Mouse (Mus musculus): Measurements from ENCODE around the gene Lcn8. TPM values are rescaled to one million over a fixed set of nuclear protein-coding genes. Genes with fewer than 3 reads are reported as not detected.

Lcn8 gene
- polyA plus RNA-seq, 1 experiment from 2014 or later, result 0.33 TPM

DNA sequence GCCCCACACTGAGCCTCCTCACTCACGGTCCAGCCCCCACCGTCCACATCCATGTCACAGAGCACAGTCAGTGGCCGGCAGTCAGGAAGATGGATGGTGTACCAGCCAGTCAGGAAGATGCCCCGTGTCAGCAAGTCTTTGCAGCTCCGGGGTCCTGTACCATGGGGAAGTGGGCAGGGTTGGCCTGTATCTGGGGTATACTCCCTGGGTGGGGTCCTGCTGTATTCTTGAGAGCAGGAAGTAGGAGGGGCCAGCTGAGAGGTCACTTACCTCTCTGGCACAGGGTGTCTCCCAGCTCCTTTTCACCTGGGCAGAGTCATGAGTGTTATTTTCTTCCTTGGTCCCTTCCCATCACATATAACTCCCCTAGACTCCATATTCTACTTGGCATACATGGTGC lies 26.9 kb upstream of the Lcn8 start:
- Histone ChIP-seq H3K36me3 (ENCODE audit: control insufficient read depth, insufficient read depth, low read length) (no peaks in the 10 kb centered on the region), H3K27ac (ENCODE audit: low read length) (no peak overlapping the region), H3K9me3 (ENCODE audit: control insufficient read depth, low read length) (no peaks in the 10 kb centered on the region), H3K4me2 (ENCODE audit: low read depth, low read length) (no peak overlapping the region), H3K4me1 (replicated peaks; ENCODE audit: control insufficient read depth, insufficient read depth, low read length) (peaks cover 5% of the 10 kb centered on the region; the same call in 1 of the 2 replicates), H3K4me3 (ENCODE audit: low read length) (no peak overlapping the region), H3K27me3 (ENCODE audit: control insufficient read depth, insufficient read depth, low read depth, low read length) (no peaks in the 10 kb centered on the region), H3K9ac (ENCODE audit: low read length) (no peak overlapping the region)
- WGBS, result 12% methylated on average over 5 of the region's 5 CpGs
- ATAC-seq (ENCODE audit: low read depth), result no peak

GRCm38 (mm10) chr2:25627811-25628210 lies 25.1 kb upstream of the Lcn8 start, which contains the start of gene Fcna:
Fcna (minus strand) TSS chr2:25628030.
- H3K4me2 ChIP-seq (ENCODE audit: low read depth, low read length), result no peak within 1 kb of the TSS
- H3K4me1 ChIP-seq (replicated peaks; ENCODE audit: control insufficient read depth, insufficient read depth, low read length), result no peaks in the 10 kb centered on the region
- H3K36me3 ChIP-seq (ENCODE audit: control insufficient read depth, insufficient read depth, low read length), result no peaks in the 10 kb centered on the region
- no peaks in the 10 kb centered on the region for H3K27me3 ChIP-seq (ENCODE audit: control insufficient read depth, insufficient read depth, low read depth, low read length)
- H3K9ac ChIP-seq (ENCODE audit: low read length), result no peak within 1 kb of the TSS
- no peak within 1 kb of the TSS for H3K27ac ChIP-seq (ENCODE audit: low read length)
- no peak for ATAC-seq (ENCODE audit: low read depth)
- no peaks in the 10 kb centered on the region for H3K9me3 ChIP-seq (ENCODE audit: control insufficient read depth, low read length)
- no peak within 1 kb of the TSS for H3K4me3 ChIP-seq (ENCODE audit: low read length)
- WGBS, result 68% methylated on average over 6 of the region's 6 CpGs

DNA sequence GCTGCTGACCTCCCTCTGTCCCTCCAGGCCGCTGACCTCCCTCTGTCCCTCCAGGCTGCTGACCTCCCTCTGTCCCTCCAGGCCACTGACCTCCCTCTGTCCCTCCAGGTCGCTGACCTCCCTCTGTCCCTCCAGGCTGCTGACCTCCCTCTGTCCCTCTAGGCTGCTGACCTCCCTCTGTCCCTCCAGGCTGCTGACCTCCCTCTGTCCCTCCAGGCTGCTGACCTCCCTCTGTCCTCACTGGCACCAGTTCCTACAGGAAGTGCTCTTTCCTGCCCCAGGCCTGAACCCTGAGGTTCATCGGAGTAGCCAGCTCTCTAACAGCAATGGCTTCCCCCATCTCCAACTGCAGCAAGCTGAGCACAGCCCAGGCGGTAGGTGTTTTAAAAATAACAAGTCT lies 24.2 kb upstream of the Lcn8 start:
- H3K9me3 ChIP-seq (ENCODE audit: control insufficient read depth, low read length), result no peaks in the 10 kb centered on the region
- 49% methylated on average over 4 of the region's 4 CpGs for WGBS
- H3K27me3 ChIP-seq (ENCODE audit: control insufficient read depth, insufficient read depth, low read depth, low read length), result no peaks in the 10 kb centered on the region
- no peak overlapping the region for H3K4me3 ChIP-seq (ENCODE audit: low read length)
- H3K4me1 ChIP-seq (replicated peaks; ENCODE audit: control insufficient read depth, insufficient read depth, low read length), result no peaks in the 10 kb centered on the region
- no peak overlapping the region for H3K27ac ChIP-seq (ENCODE audit: low read length)
- no peak overlapping the region for H3K9ac ChIP-seq (ENCODE audit: low read length)
- no peak overlapping the region for H3K4me2 ChIP-seq (ENCODE audit: low read depth, low read length)
- no peaks in the 10 kb centered on the region for H3K36me3 ChIP-seq (ENCODE audit: control insufficient read depth, insufficient read depth, low read length)
- no peak for ATAC-seq (ENCODE audit: low read depth)

- ATAC-seq (ENCODE audit: low read depth), result no peak
- 76% methylated on average over 3 of the region's 3 CpGs for WGBS
Observed at GRCm38 (mm10) chr2:25633616-25634015, 19.3 kb upstream of the Lcn8 start.

DNA sequence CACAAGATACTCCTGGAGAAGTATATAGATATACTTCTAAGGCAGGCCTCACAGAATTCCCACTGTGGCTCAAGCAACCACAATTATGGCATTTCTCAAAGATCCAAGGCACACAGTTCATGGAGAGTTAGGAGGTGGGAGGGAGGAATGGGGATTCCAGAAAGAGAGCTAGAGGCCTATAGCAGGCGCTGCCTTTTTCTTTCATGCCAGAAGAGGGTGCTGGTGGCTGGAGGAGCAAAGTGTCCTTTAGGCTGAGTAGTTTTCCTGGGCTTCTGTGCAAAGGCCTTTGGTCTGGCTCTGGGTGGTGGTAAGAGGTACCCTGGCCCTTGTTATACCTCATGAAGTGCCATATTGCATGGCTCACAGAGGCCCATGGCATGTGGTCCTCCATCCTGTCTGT lies 18.9 kb upstream of the Lcn8 start:
- Histone ChIP-seq H3K27me3 (ENCODE audit: control insufficient read depth, insufficient read depth, low read depth, low read length) (no peaks in the 10 kb centered on the region), H3K9me3 (ENCODE audit: control insufficient read depth, low read length) (no peaks in the 10 kb centered on the region), H3K36me3 (ENCODE audit: control insufficient read depth, insufficient read depth, low read length) (no peaks in the 10 kb centered on the region), H3K27ac (ENCODE audit: low read length) (no peak overlapping the region), H3K4me2 (ENCODE audit: low read depth, low read length) (no peak overlapping the region), H3K4me3 (ENCODE audit: low read length) (no peak overlapping the region), H3K4me1 (replicated peaks; ENCODE audit: control insufficient read depth, insufficient read depth, low read length) (no peaks in the 10 kb centered on the region), H3K9ac (ENCODE audit: low read length) (no peak overlapping the region)
- no peak for ATAC-seq (ENCODE audit: low read depth)
- 23% methylated on average over 1 of the region's 1 CpGs for WGBS

More at GRCm38 (mm10) chr2:25633616-25634015, 19.3 kb upstream of the Lcn8 start:
- H3K4me2 ChIP-seq (ENCODE audit: low read depth, low read length), result no peak overlapping the region
- no peak overlapping the region for H3K27ac ChIP-seq (ENCODE audit: low read length)
- no peaks in the 10 kb centered on the region for H3K9me3 ChIP-seq (ENCODE audit: control insufficient read depth, low read length)
- H3K27me3 ChIP-seq (ENCODE audit: control insufficient read depth, insufficient read depth, low read depth, low read length), result no peaks in the 10 kb centered on the region
- H3K4me1 ChIP-seq (replicated peaks; ENCODE audit: control insufficient read depth, insufficient read depth, low read length), result no peaks in the 10 kb centered on the region
- no peak overlapping the region for H3K4me3 ChIP-seq (ENCODE audit: low read length)
- H3K9ac ChIP-seq (ENCODE audit: low read length), result no peak overlapping the region
- no peaks in the 10 kb centered on the region for H3K36me3 ChIP-seq (ENCODE audit: control insufficient read depth, insufficient read depth, low read length)

GRCm38 (mm10) chr2:25639890-25640289 lies 13.0 kb upstream of the Lcn8 start:
- no peaks in the 10 kb centered on the region for H3K9me3 ChIP-seq (ENCODE audit: control insufficient read depth, low read length)
- 13% methylated on average over 6 of the region's 6 CpGs for WGBS
- no peak for ATAC-seq (ENCODE audit: low read depth)

DNA sequence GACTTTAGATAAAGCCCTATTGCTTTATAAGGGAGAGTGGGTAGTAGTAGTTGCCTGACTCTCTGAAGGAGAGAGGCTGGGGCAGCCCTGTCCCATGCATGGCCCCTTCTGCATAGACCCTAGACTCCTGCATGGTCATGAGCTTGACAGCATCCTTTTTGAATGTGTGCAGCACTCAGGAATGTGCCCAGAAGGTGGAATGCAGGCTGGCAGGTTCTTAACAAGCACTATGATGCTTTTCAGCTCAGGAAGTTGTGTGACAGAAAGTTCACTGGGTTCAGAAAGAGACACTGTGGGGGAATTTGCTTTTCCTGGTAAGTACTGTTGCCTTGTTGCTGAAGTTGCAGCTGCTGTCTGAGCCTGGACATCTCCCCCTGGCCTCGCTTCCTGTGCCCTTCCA lies 1.6 kb downstream of the Lcn8 start:
- Histone ChIP-seq H3K27ac (ENCODE audit: low read length) (peak overlapping the region; percentile 34; the same call in 1 of the 2 replicates), H3K4me1 (replicated peaks; ENCODE audit: control insufficient read depth, insufficient read depth, low read length) (peaks cover 6% of the 10 kb centered on the region; the same call in 1 of the 2 replicates), H3K4me3 (ENCODE audit: low read length) (no peak overlapping the region), H3K27me3 (ENCODE audit: control insufficient read depth, insufficient read depth, low read depth, low read length) (no peaks in the 10 kb centered on the region), H3K9ac (ENCODE audit: low read length) (no peak overlapping the region), H3K4me2 (ENCODE audit: low read depth, low read length) (no peak overlapping the region), H3K9me3 (ENCODE audit: control insufficient read depth, low read length) (no peaks in the 10 kb centered on the region), H3K36me3 (ENCODE audit: control insufficient read depth, insufficient read depth, low read length) (no peaks in the 10 kb centered on the region)
- 43% methylated on average over 1 of the region's 1 CpGs for WGBS
- ATAC-seq (ENCODE audit: low read depth), result peak; percentile 62; the same call in 1 of the 2 replicates

More at GRCm38 (mm10) chr2:25639890-25640289, 13.0 kb upstream of the Lcn8 start:
- Histone ChIP-seq H3K27ac (ENCODE audit: low read length) (no peak overlapping the region), H3K27me3 (ENCODE audit: control insufficient read depth, insufficient read depth, low read depth, low read length) (no peaks in the 10 kb centered on the region), H3K4me1 (replicated peaks; ENCODE audit: control insufficient read depth, insufficient read depth, low read length) (no peaks in the 10 kb centered on the region), H3K4me2 (ENCODE audit: low read depth, low read length) (no peak overlapping the region), H3K9ac (ENCODE audit: low read length) (no peak overlapping the region), H3K4me3 (ENCODE audit: low read length) (no peak overlapping the region), H3K36me3 (ENCODE audit: control insufficient read depth, insufficient read depth, low read length) (no peaks in the 10 kb centered on the region)

DNA sequence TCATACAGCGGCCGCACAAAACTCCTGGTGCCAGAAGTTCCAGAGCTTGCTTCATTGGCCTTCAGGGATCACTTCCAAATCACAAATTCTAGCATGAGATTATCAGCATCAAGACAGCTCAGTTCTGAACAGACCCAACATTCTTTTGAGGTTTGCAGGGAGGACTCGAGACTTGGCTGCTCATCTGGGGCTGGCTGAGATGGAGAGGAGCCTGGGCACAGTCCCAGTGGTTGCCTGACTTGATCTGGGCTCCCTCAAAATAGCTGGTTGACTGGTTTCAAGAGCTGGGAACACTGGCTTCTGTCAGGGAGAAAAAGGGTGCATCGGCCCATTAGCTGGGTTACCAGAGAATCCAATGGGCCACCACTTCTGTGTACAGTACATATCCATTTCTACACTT lies 3.8 kb downstream of the Lcn8 start:
- Histone ChIP-seq H3K9ac (ENCODE audit: low read length) (no peak overlapping the region), H3K36me3 (ENCODE audit: control insufficient read depth, insufficient read depth, low read length) (no peaks in the 10 kb centered on the region), H3K4me3 (ENCODE audit: low read length) (no peak overlapping the region), H3K27ac (ENCODE audit: low read length) (no peak overlapping the region), H3K27me3 (ENCODE audit: control insufficient read depth, insufficient read depth, low read depth, low read length) (no peaks in the 10 kb centered on the region), H3K9me3 (ENCODE audit: control insufficient read depth, low read length) (no peaks in the 10 kb centered on the region), H3K4me1 (replicated peaks; ENCODE audit: control insufficient read depth, insufficient read depth, low read length) (peaks cover 6% of the 10 kb centered on the region; the same call in 1 of the 2 replicates), H3K4me2 (ENCODE audit: low read depth, low read length) (no peak overlapping the region)
- 81% methylated on average over 4 of the region's 4 CpGs for WGBS
- no peak for ATAC-seq (ENCODE audit: low read depth)

GRCm38 (mm10) chr2:25657246-25657645 lies 4.3 kb downstream of the Lcn8 start:
- H3K4me1 ChIP-seq (replicated peaks; ENCODE audit: control insufficient read depth, insufficient read depth, low read length), result peaks cover 6% of the 10 kb centered on the region; the same call in 1 of the 2 replicates
- no peak overlapping the region for H3K4me3 ChIP-seq (ENCODE audit: low read length)
- no peak for ATAC-seq (ENCODE audit: low read depth)
- no peaks in the 10 kb centered on the region for H3K27me3 ChIP-seq (ENCODE audit: control insufficient read depth, insufficient read depth, low read depth, low read length)
- H3K36me3 ChIP-seq (ENCODE audit: control insufficient read depth, insufficient read depth, low read length), result no peaks in the 10 kb centered on the region
- H3K27ac ChIP-seq (ENCODE audit: low read length), result no peak overlapping the region
- H3K4me2 ChIP-seq (ENCODE audit: low read depth, low read length), result no peak overlapping the region
- no peak overlapping the region for H3K9ac ChIP-seq (ENCODE audit: low read length)
- 69% methylated on average over 4 of the region's 4 CpGs for WGBS
- no peaks in the 10 kb centered on the region for H3K9me3 ChIP-seq (ENCODE audit: control insufficient read depth, low read length)

- Histone ChIP-seq H3K4me2 (ENCODE audit: low read depth, low read length) (no peak within 1 kb of the TSS), H3K4me1 (replicated peaks; ENCODE audit: control insufficient read depth, insufficient read depth, low read length) (peaks cover 6% of the 10 kb centered on the region; the same call in 1 of the 2 replicates), H3K27ac (ENCODE audit: low read length) (no peak within 1 kb of the TSS), H3K36me3 (ENCODE audit: control insufficient read depth, insufficient read depth, low read length) (no peaks in the 10 kb centered on the region), H3K27me3 (ENCODE audit: control insufficient read depth, insufficient read depth, low read depth, low read length) (no peaks in the 10 kb centered on the region), H3K9me3 (ENCODE audit: control insufficient read depth, low read length) (no peaks in the 10 kb centered on the region), H3K4me3 (ENCODE audit: low read length) (no peak within 1 kb of the TSS), H3K9ac (ENCODE audit: low read length) (no peak within 1 kb of the TSS)
- no peak for ATAC-seq (ENCODE audit: low read depth)
Observed at GRCm38 (mm10) chr2:25657652-25658051, 4.7 kb downstream of the Lcn8 start, which contains the start of gene Lcn5. Lcn5 (plus strand) TSS chr2:25657952.
